Mouse (Mus musculus): ENCODE measurements around the gene Prrx2.

Prrx2 gene

GRCm38 (mm10) chr2:30834373-30835022, at the start of gene Prrx2:
Gene Prrx2 (plus strand): TSS chr2:30834972.
- no peak for DNase-seq (ENCODE audit: low read depth, low spot score)

- DNase-seq (ENCODE audit: low read depth, low spot score): no peak
Measured at GRCm38 (mm10) chr2:30787466-30787865, 47.3 kb upstream of the Prrx2 start.

- DNase-seq (ENCODE audit: low read depth, low spot score): no peak
Measured at GRCm38 (mm10) chr2:30792061-30792460, 42.7 kb upstream of the Prrx2 start.

GRCm38 (mm10) chr2:30794179-30795108, 40.3 kb upstream of the Prrx2 start:
- peak; percentile 91 for DNase-seq (ENCODE audit: low read depth, low spot score)

GRCm38 (mm10) chr2:30795271-30795888, 39.4 kb upstream of the Prrx2 start:
- no peak for DNase-seq (ENCODE audit: low read depth, low spot score)

- no peak for DNase-seq (ENCODE audit: low read depth, low spot score)
Measured at GRCm38 (mm10) chr2:30795889-30796275, 38.9 kb upstream of the Prrx2 start.

- DNase-seq (ENCODE audit: low read depth, low spot score): peak; percentile 89
Measured at GRCm38 (mm10) chr2:30796382-30796781, 38.4 kb upstream of the Prrx2 start.

GRCm38 (mm10) chr2:30799456-30799855, 35.3 kb upstream of the Prrx2 start:
- DNase-seq (ENCODE audit: low read depth, low spot score): no peak

GRCm38 (mm10) chr2:30800671-30801066, 34.1 kb upstream of the Prrx2 start:
- no peak for DNase-seq (ENCODE audit: low read depth, low spot score)

- peak; percentile 47 for DNase-seq (ENCODE audit: low read depth, low spot score)
Measured at GRCm38 (mm10) chr2:30801067-30801852, 33.5 kb upstream of the Prrx2 start.

- no peak for DNase-seq (ENCODE audit: low read depth, low spot score)
Measured at GRCm38 (mm10) chr2:30803604-30804003, 31.2 kb upstream of the Prrx2 start, which contains the start of gene 1700001O22Rik. Gene 1700001O22Rik (minus strand): TSS chr2:30803661.

GRCm38 (mm10) chr2:30805983-30806382, 28.8 kb upstream of the Prrx2 start:
- DNase-seq (ENCODE audit: low read depth, low spot score): no peak

GRCm38 (mm10) chr2:30807147-30807647, 27.6 kb upstream of the Prrx2 start:
- DNase-seq (ENCODE audit: low read depth, low spot score): no peak

GRCm38 (mm10) chr2:30807648-30808295, 27.0 kb upstream of the Prrx2 start, which contains the start of gene Ntmt1:
Gene Ntmt1 (plus strand): TSS chr2:30807826.
- DNase-seq (ENCODE audit: low read depth, low spot score): peak; percentile 99

GRCm38 (mm10) chr2:30808296-30808655, 26.5 kb upstream of the Prrx2 start:
- DNase-seq (ENCODE audit: low read depth, low spot score): no peak

- no peak for DNase-seq (ENCODE audit: low read depth, low spot score)
Measured at GRCm38 (mm10) chr2:30809503-30809902, 25.3 kb upstream of the Prrx2 start.

- no peak for DNase-seq (ENCODE audit: low read depth, low spot score)
Measured at GRCm38 (mm10) chr2:30810573-30810972, 24.2 kb upstream of the Prrx2 start.

GRCm38 (mm10) chr2:30816383-30816782, 18.4 kb upstream of the Prrx2 start:
- no peak for DNase-seq (ENCODE audit: low read depth, low spot score)

- no peak for DNase-seq (ENCODE audit: low read depth, low spot score)
Measured at GRCm38 (mm10) chr2:30819873-30820272, 14.9 kb upstream of the Prrx2 start.

- no peak for DNase-seq (ENCODE audit: low read depth, low spot score)
Measured at GRCm38 (mm10) chr2:30821073-30821472, 13.7 kb upstream of the Prrx2 start.

- no peak for DNase-seq (ENCODE audit: low read depth, low spot score)
Measured at GRCm38 (mm10) chr2:30822460-30822859, 12.3 kb upstream of the Prrx2 start.
